Mouse (Mus musculus) liver, embryonic 11.5 days (tissue): ENCODE data around the gene Col9a1. TPM values are rescaled to one million over a fixed set of nuclear protein-coding genes. Genes with fewer than 3 reads are reported as not detected.

Experiments used
- ATAC-seq: fragments of 200-750 bp; cut with Nextera tagmentation; replicated peaks from 2 replicates; pipeline ENCODE4 v1.8.0; 2017; ENCODE audit warnings: moderate number of reproducible peaks, mild to moderate bottlenecking, moderate TSS enrichment, moderate library complexity; ENCODE audit not compliant: low FRiP score
- DNase-seq: peaks from one replicate; pipeline ENCODE4 v3.0.0-alpha.2; 2017; ENCODE audit warnings: low spot score
- H3K27ac ChIP-seq: fragments of 300-500 bp; sonication (generic); 2 replicates; pipeline ENCODE4 v1.5.1; 2014; ENCODE audit warnings: mild to moderate bottlenecking, low read depth, low read length, control low read depth
- H3K27me3 ChIP-seq: fragments of 300-500 bp; sonication (generic); replicated peaks from 2 replicates; pipeline ENCODE4 v1.6.1; 2014; ENCODE audit warnings: low read length, mixed read lengths; ENCODE audit not compliant: control insufficient read depth, insufficient read depth
- H3K36me3 ChIP-seq: fragments of 300-500 bp; sonication (generic); 2 replicates; pipeline ENCODE4 v1.6.1; 2014; ENCODE audit warnings: mild to moderate bottlenecking, low read length, moderate library complexity, mixed read lengths; ENCODE audit not compliant: control insufficient read depth, insufficient read depth
- H3K4me1 ChIP-seq: fragments of 300-500 bp; sonication (generic); replicated peaks from 2 replicates; pipeline ENCODE4 v1.6.1; 2014; ENCODE audit warnings: low read length, mixed read lengths; ENCODE audit not compliant: control insufficient read depth, insufficient read depth
- H3K4me2 ChIP-seq: fragments of 300-500 bp; sonication (generic); 2 replicates; pipeline ENCODE4 v1.6.1; 2014; ENCODE audit warnings: mild to moderate bottlenecking, control low read depth, moderate library complexity
- H3K4me3 ChIP-seq: fragments of 300-500 bp; sonication (generic); 2 replicates; pipeline ENCODE4 v1.5.1; 2014; ENCODE audit warnings: low read depth, low read length, control low read depth
- H3K9ac ChIP-seq: fragments of 300-500 bp; sonication (generic); 2 replicates; pipeline ENCODE4 v1.6.1; 2014; ENCODE audit warnings: low read depth, low read length, control low read depth
- H3K9me3 ChIP-seq: fragments of 300-500 bp; sonication (generic); 2 replicates; pipeline ENCODE4 v1.6.1; 2016; ENCODE audit warnings: low read length, inconsistent platforms, mixed read lengths; ENCODE audit not compliant: control insufficient read depth
- WGBS: fragments of 180-500 bp; shearing (Covaris S2); extraction: QIAGEN DNeasy Blood & Tissue Kit; methylation state at CpG from one replicate; pipeline ENCODE4 v1.1.7; 2014; 5-methylcytosine and 5-hydroxymethylcytosine counted together
- polyA plus RNA-seq: library from polyadenylated mRNA; unstranded; fragments of >200 nt; fragmentation: Nextera tagmentation; extraction: Ambion mirVana; gene quantifications from 2 replicates; pipeline ENCODE4 v1.2.1, GENCODE M21; 2014

Col9a1 gene
- polyA plus RNA-seq, 1 experiment from 2014 or later = 2.8 TPM

DNA sequence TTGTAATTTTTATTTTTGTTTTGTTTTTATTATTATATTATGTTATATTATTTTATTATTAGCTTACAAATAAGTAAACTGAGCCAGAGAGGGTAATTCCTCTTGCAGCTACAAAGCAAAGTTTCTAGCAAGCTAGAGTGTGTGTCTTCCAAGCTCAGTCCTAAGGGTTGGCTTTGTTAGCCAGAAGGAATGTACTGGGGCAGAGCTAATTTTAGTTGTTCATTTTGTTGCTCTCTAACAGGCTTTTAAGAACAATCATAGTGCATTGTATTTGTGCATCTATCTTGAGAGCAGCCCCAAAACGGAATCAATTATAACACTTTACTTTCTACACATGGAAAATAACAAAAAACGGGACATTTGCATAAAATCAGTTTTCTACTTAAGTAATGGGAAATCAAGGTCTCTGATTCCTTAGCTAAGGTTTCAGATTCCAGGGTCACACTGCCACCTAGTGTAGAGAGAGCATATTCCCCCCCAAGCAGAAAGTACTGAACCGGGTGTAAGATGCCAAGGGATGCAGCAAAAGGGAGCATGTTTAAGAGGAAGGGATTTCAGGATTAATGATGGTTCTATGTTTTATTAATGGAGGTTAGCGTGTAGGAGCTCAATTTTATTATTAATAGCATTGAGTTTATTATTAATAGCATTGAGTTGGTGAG is 6.1 kb upstream of the Col9a1 start:
- no peaks in the 10 kb centered on the region for H3K4me1 ChIP-seq
- H3K27ac ChIP-seq = no peak overlapping the region
- H3K36me3 ChIP-seq = no peaks in the 10 kb centered on the region
- no peaks in the 10 kb centered on the region for H3K27me3 ChIP-seq
- DNase-seq (no peak), ATAC-seq (no peak)
- H3K9ac ChIP-seq = no peak overlapping the region
- H3K9me3 ChIP-seq = no peaks in the 10 kb centered on the region
- WGBS = 3% methylated on average over 4 of the region's 4 CpGs
- no peak overlapping the region for H3K4me2 ChIP-seq
- no peak overlapping the region for H3K4me3 ChIP-seq

DNA sequence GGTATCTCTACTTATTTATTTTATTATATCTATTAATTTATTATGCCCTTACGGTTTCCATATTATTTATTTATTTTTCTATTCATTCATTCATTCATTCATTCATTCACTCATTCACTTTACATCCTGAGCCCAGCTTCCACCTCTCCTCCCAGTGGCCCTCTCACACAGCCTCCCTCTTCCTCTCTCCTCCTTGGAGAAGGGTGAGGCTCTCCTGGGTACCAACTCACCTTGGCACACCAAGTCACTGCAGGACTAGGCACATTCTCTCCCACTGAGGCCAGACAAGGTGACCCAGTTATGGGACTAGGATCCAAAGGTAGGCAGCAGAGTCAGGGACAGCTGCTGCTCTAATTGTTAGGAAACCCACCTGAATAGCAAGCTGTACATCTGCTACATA is 5.5 kb upstream of the Col9a1 start:
- ATAC-seq (no peak), DNase-seq (no peak)
- H3K4me2 ChIP-seq = no peak overlapping the region
- H3K4me3 ChIP-seq = no peak overlapping the region
- H3K9ac ChIP-seq = no peak overlapping the region
- no peaks in the 10 kb centered on the region for H3K27me3 ChIP-seq
- no peak overlapping the region for H3K27ac ChIP-seq
- no peaks in the 10 kb centered on the region for H3K9me3 ChIP-seq
- WGBS = 46% methylated on average over 1 of the region's 1 CpGs
- H3K36me3 ChIP-seq = no peaks in the 10 kb centered on the region
- H3K4me1 ChIP-seq = no peaks in the 10 kb centered on the region

DNA sequence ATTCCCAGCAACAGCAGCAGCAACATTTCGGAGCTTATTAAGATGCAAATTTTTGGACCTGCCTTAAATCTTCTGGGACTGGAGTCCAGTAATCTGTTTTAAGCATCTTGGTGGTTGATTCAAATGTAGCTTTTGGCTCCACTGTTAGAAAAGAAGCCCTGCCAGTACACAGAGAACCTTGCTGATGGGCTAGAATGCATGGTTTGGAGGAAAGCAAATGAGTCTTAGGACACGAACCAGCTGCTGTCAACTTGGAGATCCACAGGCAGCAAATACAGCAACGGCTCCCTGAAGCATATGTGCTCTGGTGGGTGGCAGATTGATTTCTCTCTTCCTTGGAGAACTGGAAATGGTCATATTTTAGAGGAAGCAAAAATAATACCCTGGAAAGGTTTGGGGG is 4.8 kb upstream of the Col9a1 start:
- H3K4me1 ChIP-seq = no peaks in the 10 kb centered on the region
- WGBS = 62% methylated on average over 3 of the region's 3 CpGs
- no peaks in the 10 kb centered on the region for H3K9me3 ChIP-seq
- no peaks in the 10 kb centered on the region for H3K27me3 ChIP-seq
- H3K4me2 ChIP-seq = no peak overlapping the region
- H3K9ac ChIP-seq = no peak overlapping the region
- H3K4me3 ChIP-seq = no peak overlapping the region
- DNase-seq = no peak
- ATAC-seq = no peak
- no peaks in the 10 kb centered on the region for H3K36me3 ChIP-seq
- H3K27ac ChIP-seq = no peak overlapping the region

DNA sequence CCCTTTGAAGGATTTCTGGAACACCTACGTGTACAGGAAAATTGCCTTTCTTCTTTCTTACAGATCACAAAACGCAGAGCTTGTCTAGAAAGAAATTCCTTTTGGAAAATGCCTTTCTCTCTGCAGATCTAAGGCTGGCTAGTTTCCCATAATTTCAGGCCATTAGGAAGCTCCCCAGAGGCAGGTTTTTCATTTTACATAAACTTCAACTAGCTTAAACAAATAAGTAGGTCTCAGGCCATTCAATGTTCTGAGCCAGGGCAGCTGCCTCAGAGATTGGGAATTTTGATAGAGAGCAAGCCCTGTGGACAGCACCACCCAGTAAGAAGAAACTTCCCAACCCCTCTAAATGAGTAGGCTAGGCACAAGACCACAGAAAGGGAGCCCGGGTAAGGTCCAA is 1.6 kb upstream of the Col9a1 start:
- Histone ChIP-seq H3K36me3 (no peaks in the 10 kb centered on the region), H3K4me1 (no peaks in the 10 kb centered on the region), H3K9me3 (no peaks in the 10 kb centered on the region), H3K9ac (no peak overlapping the region), H3K27me3 (no peaks in the 10 kb centered on the region), H3K4me3 (no peak overlapping the region), H3K4me2 (no peak overlapping the region), H3K27ac (no peak overlapping the region)
- ATAC-seq (no peak), DNase-seq (no peak)
- 67% methylated on average over 3 of the region's 3 CpGs for WGBS

DNA sequence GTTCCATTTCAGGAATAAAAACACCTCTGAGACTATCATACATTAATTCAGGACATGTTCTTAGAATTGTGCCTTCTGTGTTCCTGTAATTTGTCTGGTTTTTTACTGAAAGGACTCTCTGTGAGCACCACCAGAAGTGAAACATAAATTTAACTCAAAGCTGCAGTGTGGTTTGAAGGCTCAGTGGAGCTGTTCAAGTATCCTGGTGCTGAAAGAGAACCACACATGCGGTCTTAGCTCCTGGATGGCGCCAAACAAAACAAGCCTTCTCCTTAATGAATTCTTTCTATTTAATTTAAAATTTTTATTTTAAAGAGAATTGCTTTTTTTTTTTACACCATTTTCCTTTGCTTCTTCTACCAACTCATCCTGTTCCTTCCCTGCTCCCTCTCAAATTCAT is 2.4 kb downstream of the Col9a1 start:
- Histone ChIP-seq H3K4me2 (no peak overlapping the region), H3K4me1 (no peaks in the 10 kb centered on the region), H3K9ac (no peak overlapping the region), H3K9me3 (no peaks in the 10 kb centered on the region), H3K36me3 (no peaks in the 10 kb centered on the region), H3K27ac (no peak overlapping the region), H3K27me3 (no peaks in the 10 kb centered on the region), H3K4me3 (no peak overlapping the region)
- 69% methylated on average over 2 of the region's 2 CpGs for WGBS
- ATAC-seq (no peak), DNase-seq (no peak)

DNA sequence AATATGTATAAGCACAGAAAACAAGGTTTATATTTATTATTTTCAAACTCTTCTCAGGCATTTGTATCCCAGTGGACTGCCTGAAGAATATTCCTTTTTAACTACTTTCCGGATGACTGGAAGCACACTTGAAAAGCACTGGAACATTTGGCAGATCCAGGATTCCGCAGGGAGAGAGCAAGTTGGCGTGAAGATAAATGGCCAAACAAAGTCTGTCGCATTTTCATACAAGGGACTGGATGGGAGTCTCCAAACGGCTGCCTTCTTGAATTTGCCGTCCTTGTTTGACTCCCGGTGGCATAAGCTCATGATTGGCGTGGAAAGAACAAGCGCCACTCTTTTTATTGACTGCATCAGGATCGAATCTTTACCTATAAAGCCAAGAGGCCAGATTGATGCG is 7.6 kb downstream of the Col9a1 start:
- 81% methylated on average over 11 of the region's 11 CpGs for WGBS

DNA sequence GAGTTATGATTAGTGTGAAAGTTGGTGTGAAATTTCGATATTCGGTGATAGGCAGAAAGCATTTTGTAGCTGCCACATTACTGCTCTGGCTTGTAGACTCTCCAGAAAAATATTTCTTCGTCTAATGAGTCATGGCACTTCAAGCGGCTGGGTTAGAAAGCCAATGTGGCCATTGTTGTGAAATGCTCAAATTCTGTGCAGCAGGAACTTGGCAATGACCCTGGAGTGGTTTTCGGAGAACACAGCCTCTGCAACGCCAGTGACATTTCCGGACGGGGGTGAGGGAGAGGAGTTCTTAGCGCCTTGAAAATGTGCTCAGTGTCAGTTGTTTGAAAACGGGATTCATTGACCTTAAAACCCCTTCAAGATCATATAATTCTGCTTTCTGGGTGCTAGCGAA is 9.6 kb downstream of the Col9a1 start:
- WGBS = 77% methylated on average over 11 of the region's 11 CpGs
- no peak overlapping the region for H3K9ac ChIP-seq
- H3K4me1 ChIP-seq = no peaks in the 10 kb centered on the region
- no peak for ATAC-seq
- H3K27me3 ChIP-seq = no peaks in the 10 kb centered on the region
- no peaks in the 10 kb centered on the region for H3K9me3 ChIP-seq
- no peak for DNase-seq
- H3K4me3 ChIP-seq = no peak overlapping the region
- no peaks in the 10 kb centered on the region for H3K36me3 ChIP-seq
- no peak overlapping the region for H3K4me2 ChIP-seq
- H3K27ac ChIP-seq = no peak overlapping the region

More for the DNA sequence above, 7.6 kb downstream of the Col9a1 start:
- ATAC-seq = no peak
- Histone ChIP-seq H3K36me3 (no peaks in the 10 kb centered on the region), H3K4me1 (no peaks in the 10 kb centered on the region), H3K27me3 (no peaks in the 10 kb centered on the region), H3K9me3 (no peaks in the 10 kb centered on the region), H3K27ac (no peak overlapping the region), H3K4me3 (no peak overlapping the region), H3K9ac (no peak overlapping the region), H3K4me2 (no peak overlapping the region)
- no peak for DNase-seq

DNA sequence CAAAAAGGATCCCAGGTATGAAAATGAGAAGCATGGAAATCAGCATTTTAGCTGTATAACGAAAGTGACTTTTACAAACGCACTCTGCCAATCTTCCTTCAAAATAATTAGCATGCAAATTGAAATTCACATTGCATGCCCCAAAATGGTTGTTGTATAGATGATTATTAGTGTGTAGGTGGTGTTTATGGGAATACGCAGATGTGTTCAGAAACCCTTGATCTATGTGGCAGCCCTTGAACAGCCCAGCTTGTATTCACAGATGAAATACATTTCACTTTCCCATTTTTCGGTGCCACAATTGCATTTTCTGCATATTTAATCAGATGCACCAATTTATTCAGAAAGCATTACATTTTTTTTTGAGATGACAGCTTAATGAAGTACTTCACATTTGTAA is 14.3 kb downstream of the Col9a1 start:
- Histone ChIP-seq H3K27ac (no peak overlapping the region), H3K4me3 (no peak overlapping the region), H3K27me3 (no peaks in the 10 kb centered on the region), H3K4me1 (no peaks in the 10 kb centered on the region), H3K36me3 (no peaks in the 10 kb centered on the region), H3K9ac (no peak overlapping the region), H3K4me2 (no peak overlapping the region), H3K9me3 (no peaks in the 10 kb centered on the region)
- DNase-seq = no peak
- ATAC-seq = no peak
- 86% methylated on average over 4 of the region's 4 CpGs for WGBS

DNA sequence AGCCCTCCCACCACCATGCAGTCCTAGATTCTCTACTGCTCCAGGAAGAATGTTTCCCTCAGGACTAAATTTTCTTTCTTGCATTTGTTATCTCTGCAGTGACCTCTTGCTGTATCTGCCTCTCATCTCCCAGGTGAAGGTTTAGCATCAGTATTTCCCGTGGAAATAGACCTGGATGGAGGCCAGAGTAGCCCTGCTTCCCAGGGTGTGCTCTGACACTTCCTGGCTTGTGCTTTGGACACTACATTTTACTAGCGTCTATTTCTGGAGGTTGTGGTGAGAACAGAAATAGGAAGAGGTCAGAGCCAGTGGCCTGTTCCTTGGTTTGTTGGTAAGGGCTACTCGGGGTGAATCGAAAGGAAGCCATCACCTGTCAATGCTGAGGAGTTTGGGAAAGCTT is 16.7 kb downstream of the Col9a1 start:
- H3K4me1 ChIP-seq = no peaks in the 10 kb centered on the region
- no peak overlapping the region for H3K9ac ChIP-seq
- ATAC-seq = no peak
- no peak overlapping the region for H3K4me3 ChIP-seq
- WGBS = 36% methylated on average over 4 of the region's 4 CpGs
- no peak overlapping the region for H3K4me2 ChIP-seq
- no peak overlapping the region for H3K27ac ChIP-seq
- H3K27me3 ChIP-seq = no peaks in the 10 kb centered on the region
- DNase-seq = no peak
- H3K9me3 ChIP-seq = no peaks in the 10 kb centered on the region
- no peaks in the 10 kb centered on the region for H3K36me3 ChIP-seq
